Mouse (Mus musculus): ENCODE results near the gene Csnk1e. TPM values are rescaled to one million over a fixed set of nuclear protein-coding genes. Genes with fewer than 3 reads are reported as not detected.

Csnk1e gene
- polyA plus RNA-seq, 1 experiment from 2014 or later: 269 TPM

GRCm38 (mm10) chr15:79431925-79432324 lies 23.4 kb downstream of the Csnk1e start:
- Histone ChIP-seq H3K27me3 (no peaks in the 10 kb centered on the region), H3K9ac (replicated peaks) (no peak overlapping the region), H3K36me3 (peaks cover 98% of the 10 kb centered on the region), H3K9me3 (no peaks in the 10 kb centered on the region), H3K27ac (no peak overlapping the region), H3K4me3 (replicated peaks) (no peak overlapping the region), H3K4me1 (replicated peaks) (peaks cover 44% of the 10 kb centered on the region), H3K4me2 (replicated peaks) (no peak overlapping the region)
- no peak for ATAC-seq
- WGBS: 79% methylated on average over 7 of the region's 7 CpGs

- Histone ChIP-seq H3K4me1 (replicated peaks) (peaks cover 30% of the 10 kb centered on the region), H3K27ac (no peak overlapping the region), H3K27me3 (no peaks in the 10 kb centered on the region), H3K4me3 (replicated peaks) (no peak overlapping the region), H3K4me2 (replicated peaks) (no peak overlapping the region), H3K9ac (replicated peaks) (no peak overlapping the region), H3K36me3 (peaks cover 98% of the 10 kb centered on the region), H3K9me3 (no peaks in the 10 kb centered on the region)
- no peak for ATAC-seq
- WGBS: 76% methylated on average over 10 of the region's 10 CpGs
Observed at GRCm38 (mm10) chr15:79430461-79431000, 24.8 kb downstream of the Csnk1e start.

- 96% methylated on average over 8 of the region's 9 CpGs for WGBS
- Histone ChIP-seq H3K36me3 (peaks cover 98% of the 10 kb centered on the region), H3K4me3 (replicated peaks) (no peak overlapping the region)
Observed at GRCm38 (mm10) chr15:79429994-79430393, 25.4 kb downstream of the Csnk1e start.

GRCm38 (mm10) chr15:79429527-79429926 lies 25.8 kb downstream of the Csnk1e start:
- no peak overlapping the region for H3K4me3 ChIP-seq (replicated peaks)
- H3K27ac ChIP-seq: no peak overlapping the region
- H3K4me2 ChIP-seq (replicated peaks): no peak overlapping the region
- peaks cover 20% of the 10 kb centered on the region for H3K4me1 ChIP-seq (replicated peaks)
- H3K27me3 ChIP-seq: no peaks in the 10 kb centered on the region
- H3K36me3 ChIP-seq: peaks cover 98% of the 10 kb centered on the region
- H3K9me3 ChIP-seq: no peaks in the 10 kb centered on the region
- WGBS: 86% methylated on average over 12 of the region's 12 CpGs
- ATAC-seq: no peak
- no peak overlapping the region for H3K9ac ChIP-seq (replicated peaks)

More at GRCm38 (mm10) chr15:79429994-79430393, 25.4 kb downstream of the Csnk1e start:
- Histone ChIP-seq H3K9me3 (no peaks in the 10 kb centered on the region), H3K4me2 (replicated peaks) (no peak overlapping the region), H3K4me1 (replicated peaks) (peaks cover 25% of the 10 kb centered on the region), H3K27me3 (no peaks in the 10 kb centered on the region), H3K9ac (replicated peaks) (no peak overlapping the region), H3K27ac (no peak overlapping the region)
- no peak for ATAC-seq

- no peak overlapping the region for H3K4me3 ChIP-seq (replicated peaks)
- no peak overlapping the region for H3K4me2 ChIP-seq (replicated peaks)
- no peaks in the 10 kb centered on the region for H3K27me3 ChIP-seq
- 78% methylated on average over 4 of the region's 4 CpGs for WGBS
- H3K9ac ChIP-seq (replicated peaks): no peak overlapping the region
- no peak for ATAC-seq
- peaks cover 16% of the 10 kb centered on the region for H3K4me1 ChIP-seq (replicated peaks)
- H3K9me3 ChIP-seq: no peaks in the 10 kb centered on the region
- H3K36me3 ChIP-seq: peaks cover 98% of the 10 kb centered on the region
- H3K27ac ChIP-seq: no peak overlapping the region
Observed at GRCm38 (mm10) chr15:79428616-79429015, 26.8 kb downstream of the Csnk1e start.

GRCm38 (mm10) chr15:79427516-79427915 lies 27.9 kb downstream of the Csnk1e start:
- Histone ChIP-seq H3K4me1 (replicated peaks) (peaks cover 5% of the 10 kb centered on the region; the same call in 1 of the 2 replicates), H3K9ac (replicated peaks) (no peak overlapping the region), H3K27ac (no peak overlapping the region), H3K4me3 (replicated peaks) (no peak overlapping the region), H3K4me2 (replicated peaks) (no peak overlapping the region), H3K27me3 (no peaks in the 10 kb centered on the region), H3K9me3 (no peaks in the 10 kb centered on the region), H3K36me3 (peaks cover 99% of the 10 kb centered on the region)
- ATAC-seq: no peak
- 92% methylated on average over 6 of the region's 6 CpGs for WGBS

- H3K9me3 ChIP-seq: no peaks in the 10 kb centered on the region
- H3K4me1 ChIP-seq (replicated peaks): no peaks in the 10 kb centered on the region
- H3K4me3 ChIP-seq (replicated peaks): no peak overlapping the region
- 83% methylated on average over 11 of the region's 11 CpGs for WGBS
- H3K27me3 ChIP-seq: no peaks in the 10 kb centered on the region
- peaks cover 100% of the 10 kb centered on the region for H3K36me3 ChIP-seq
- H3K9ac ChIP-seq (replicated peaks): no peak overlapping the region
- no peak overlapping the region for H3K4me2 ChIP-seq (replicated peaks)
- ATAC-seq: no peak
- H3K27ac ChIP-seq: no peak overlapping the region
Observed at GRCm38 (mm10) chr15:79425516-79425915, 29.9 kb downstream of the Csnk1e start.

GRCm38 (mm10) chr15:79424602-79425001 lies 30.8 kb downstream of the Csnk1e start:
- Histone ChIP-seq H3K4me1 (replicated peaks) (no peaks in the 10 kb centered on the region), H3K9me3 (no peaks in the 10 kb centered on the region), H3K9ac (replicated peaks) (no peak overlapping the region), H3K27me3 (no peaks in the 10 kb centered on the region), H3K27ac (no peak overlapping the region), H3K36me3 (peaks cover 100% of the 10 kb centered on the region), H3K4me3 (replicated peaks) (no peak overlapping the region), H3K4me2 (replicated peaks) (no peak overlapping the region)
- no peak for ATAC-seq
- 93% methylated on average over 17 of the region's 17 CpGs for WGBS

- no peak for ATAC-seq
- no peaks in the 10 kb centered on the region for H3K9me3 ChIP-seq
- 92% methylated on average over 6 of the region's 6 CpGs for WGBS
- no peak overlapping the region for H3K4me3 ChIP-seq (replicated peaks)
- no peaks in the 10 kb centered on the region for H3K4me1 ChIP-seq (replicated peaks)
- H3K27me3 ChIP-seq: no peaks in the 10 kb centered on the region
- H3K9ac ChIP-seq (replicated peaks): no peak overlapping the region
- H3K4me2 ChIP-seq (replicated peaks): no peak overlapping the region
- H3K27ac ChIP-seq: no peak overlapping the region
- H3K36me3 ChIP-seq: peaks cover 99% of the 10 kb centered on the region
Observed at GRCm38 (mm10) chr15:79422715-79423243, 32.6 kb downstream of the Csnk1e start.

GRCm38 (mm10) chr15:79418677-79419076 lies 36.7 kb downstream of the Csnk1e start:
- Histone ChIP-seq H3K27ac (no peak overlapping the region), H3K9me3 (no peaks in the 10 kb centered on the region), H3K27me3 (no peaks in the 10 kb centered on the region), H3K4me2 (replicated peaks) (no peak overlapping the region), H3K4me3 (replicated peaks) (no peak overlapping the region), H3K9ac (replicated peaks) (no peak overlapping the region), H3K4me1 (replicated peaks) (no peaks in the 10 kb centered on the region), H3K36me3 (peaks cover 75% of the 10 kb centered on the region)
- ATAC-seq: 0 out of 2 replicates have a peak, but pooled peaks have one; percentile 31
- WGBS: 90% methylated on average over 11 of the region's 11 CpGs

- no peak for ATAC-seq
- Histone ChIP-seq H3K9me3 (no peaks in the 10 kb centered on the region), H3K27me3 (no peaks in the 10 kb centered on the region), H3K36me3 (peaks cover 71% of the 10 kb centered on the region), H3K4me2 (replicated peaks) (no peak overlapping the region), H3K4me3 (replicated peaks) (no peak overlapping the region), H3K9ac (replicated peaks) (no peak overlapping the region), H3K4me1 (replicated peaks) (no peaks in the 10 kb centered on the region), H3K27ac (no peak overlapping the region)
- WGBS: 92% methylated on average over 3 of the region's 3 CpGs
Observed at GRCm38 (mm10) chr15:79418265-79418664, 37.1 kb downstream of the Csnk1e start.

- Histone ChIP-seq H3K4me3 (replicated peaks) (no peak overlapping the region), H3K9ac (replicated peaks) (no peak overlapping the region), H3K36me3 (peaks cover 62% of the 10 kb centered on the region), H3K4me1 (replicated peaks) (no peaks in the 10 kb centered on the region), H3K4me2 (replicated peaks) (no peak overlapping the region), H3K27me3 (no peaks in the 10 kb centered on the region), H3K27ac (no peak overlapping the region), H3K9me3 (no peaks in the 10 kb centered on the region)
- ATAC-seq: no peak
- WGBS: 98% methylated on average over 3 of the region's 3 CpGs
Observed at GRCm38 (mm10) chr15:79417379-79417778, 38.0 kb downstream of the Csnk1e start.

Measured in midbrain, embryonic 13.5 days (tissue).